Mouse (Mus musculus) hindbrain, embryonic 14.5 days (tissue): ENCODE measurements around the gene Spata5. TPM values are rescaled to one million over a fixed set of nuclear protein-coding genes. Genes with fewer than 3 reads are reported as not detected.

ENCODE experiments used
- ATAC-seq: fragments of 200-750 bp; cut with Nextera tagmentation; 2 replicates; pipeline ENCODE4 v1.8.0; 2017; ENCODE audit warnings: moderate number of reproducible peaks, mild to moderate bottlenecking, moderate TSS enrichment, moderate library complexity; ENCODE audit not compliant: low FRiP score
- DNase-seq: peaks from one replicate; pipeline ENCODE4 v3.0.0-alpha.2; 2015; ENCODE audit warnings: low spot score
- H3K27ac ChIP-seq: fragments of 300-500 bp; sonication (generic); 2 replicates; pipeline ENCODE4 v1.5.1; 2014; ENCODE audit warnings: mild to moderate bottlenecking, moderate library complexity
- H3K27me3 ChIP-seq: fragments of 300-500 bp; sonication (generic); 2 replicates; pipeline ENCODE4 v1.6.1; 2014; ENCODE audit warnings: mild to moderate bottlenecking, low read length, mixed read lengths; ENCODE audit not compliant: control insufficient read depth, insufficient read depth
- H3K36me3 ChIP-seq: fragments of 300-500 bp; sonication (generic); replicated peaks from 2 replicates; pipeline ENCODE4 v1.6.1; 2014; ENCODE audit not compliant: control insufficient read depth, insufficient read depth
- H3K4me1 ChIP-seq: fragments of 300-500 bp; sonication (generic); replicated peaks from 2 replicates; pipeline ENCODE4 v1.6.1; 2014; ENCODE audit warnings: antibody characterized with exemption, low read length, mixed read lengths; ENCODE audit not compliant: control insufficient read depth, insufficient read depth
- H3K4me2 ChIP-seq: fragments of 300-500 bp; sonication (generic); replicated peaks from 2 replicates; pipeline ENCODE4 v1.6.1; 2014; ENCODE audit warnings: mild to moderate bottlenecking, moderate library complexity
- H3K4me3 ChIP-seq: fragments of 300-500 bp; sonication (generic); replicated peaks from 2 replicates; pipeline ENCODE4 v1.5.1; 2014; ENCODE audit warnings: mild to moderate bottlenecking, low read length
- H3K9ac ChIP-seq: fragments of 300-500 bp; sonication (generic); 2 replicates; pipeline ENCODE4 v1.6.1; 2014
- H3K9me3 ChIP-seq: fragments of 300-500 bp; sonication (generic); 2 replicates; pipeline ENCODE4 v1.6.1; 2016; ENCODE audit warnings: low read length; ENCODE audit not compliant: control insufficient read depth
- WGBS: fragments of 180-500 bp; shearing (Covaris S2); extraction: QIAGEN DNeasy Blood & Tissue Kit; methylation state at CpG from one replicate; pipeline ENCODE4 v1.1.7; 2014; 5-methylcytosine and 5-hydroxymethylcytosine counted together
- polyA plus RNA-seq: library from polyadenylated mRNA; unstranded; fragments of >200 nt; fragmentation: Nextera tagmentation; extraction: Ambion mirVana; gene quantifications from 2 replicates; pipeline ENCODE4 v1.2.1, GENCODE M21; 2014

The Spata5 gene
- polyA plus RNA-seq, 1 experiment from 2014 or later, result 33.1 TPM

GRCm38 (mm10) chr3:37608926-37609325 is 189.2 kb downstream of the Spata5 start:
- no peaks in the 10 kb centered on the region for H3K27me3 ChIP-seq
- no peak overlapping the region for H3K4me3 ChIP-seq
- H3K36me3 ChIP-seq, result no peaks in the 10 kb centered on the region
- WGBS, result 91% methylated on average over 4 of the region's 4 CpGs
- H3K4me2 ChIP-seq, result no peak overlapping the region
- no peaks in the 10 kb centered on the region for H3K9me3 ChIP-seq
- no peak overlapping the region for H3K27ac ChIP-seq
- peaks cover 9% of the 10 kb centered on the region; the same call in 1 of the 2 replicates for H3K4me1 ChIP-seq
- no peak overlapping the region for H3K9ac ChIP-seq
- no peak for ATAC-seq
- no peak for DNase-seq

GRCm38 (mm10) chr3:37610670-37611069 is 191.0 kb downstream of the Spata5 start:
- 94% methylated on average over 2 of the region's 2 CpGs for WGBS
- no peaks in the 10 kb centered on the region for H3K9me3 ChIP-seq

GRCm38 (mm10) chr3:37613722-37614121 is 194.0 kb downstream of the Spata5 start:
- Histone ChIP-seq H3K27ac (no peak overlapping the region), H3K4me3 (no peak overlapping the region), H3K27me3 (no peaks in the 10 kb centered on the region), H3K4me2 (no peak overlapping the region), H3K9ac (no peak overlapping the region), H3K9me3 (no peaks in the 10 kb centered on the region), H3K36me3 (no peaks in the 10 kb centered on the region), H3K4me1 (no peaks in the 10 kb centered on the region)
- no peak for ATAC-seq
- DNase-seq, result no peak
- 58% methylated on average over 10 of the region's 10 CpGs for WGBS

More at GRCm38 (mm10) chr3:37610670-37611069, 191.0 kb downstream of the Spata5 start:
- DNase-seq (no peak), ATAC-seq (no peak)
- Histone ChIP-seq H3K9ac (no peak overlapping the region), H3K27ac (no peak overlapping the region), H3K36me3 (no peaks in the 10 kb centered on the region), H3K4me3 (no peak overlapping the region), H3K4me2 (no peak overlapping the region), H3K27me3 (no peaks in the 10 kb centered on the region), H3K4me1 (0 out of 2 replicates have a peak, but pooled peaks cover 2% of the 10 kb centered on the region)

GRCm38 (mm10) chr3:37614878-37615650 is 195.4 kb downstream of the Spata5 start:
- Histone ChIP-seq H3K9me3 (no peaks in the 10 kb centered on the region), H3K4me3 (no peak overlapping the region), H3K27me3 (no peaks in the 10 kb centered on the region), H3K4me2 (no peak overlapping the region), H3K36me3 (no peaks in the 10 kb centered on the region), H3K27ac (no peak overlapping the region), H3K9ac (no peak overlapping the region), H3K4me1 (no peaks in the 10 kb centered on the region)
- no peak for DNase-seq
- ATAC-seq, result no peak
- WGBS, result 89% methylated on average over 10 of the region's 10 CpGs

- WGBS, result 65% methylated on average over 21 of the region's 21 CpGs
Measured at GRCm38 (mm10) chr3:37616586-37617547, 197.2 kb downstream of the Spata5 start.

More at GRCm38 (mm10) chr3:37616586-37617547, 197.2 kb downstream of the Spata5 start:
- ATAC-seq, result no peak
- Histone ChIP-seq H3K9me3 (no peaks in the 10 kb centered on the region), H3K4me2 (no peak overlapping the region), H3K9ac (no peak overlapping the region), H3K4me1 (no peaks in the 10 kb centered on the region), H3K4me3 (no peak overlapping the region), H3K27me3 (no peaks in the 10 kb centered on the region), H3K36me3 (no peaks in the 10 kb centered on the region), H3K27ac (no peak overlapping the region)
- no peak for DNase-seq

Other genes with a start within 250 kb of the Spata5 start
- gene Il21, start 187.3 kb upstream of the Spata5 start, polyA plus RNA-seq, result not detected in 2 replicates
- 5.1 and 5.4 TPM in 2 replicates for gene Bbs12, start 107.3 kb upstream of the Spata5 start, polyA plus RNA-seq
- gene Cetn4, start 107.2 kb upstream of the Spata5 start, polyA plus RNA-seq, result 1.5 and 1.7 TPM in 2 replicates
- gene Fgf2, start 71.5 kb upstream of the Spata5 start, polyA plus RNA-seq, result 1.1 and 1.5 TPM in 2 replicates
- gene Nudt6, start 315 bp downstream of the Spata5 start, polyA plus RNA-seq, result 6.8 and 8.7 TPM in 2 replicates
- gene Spry1, start 220.1 kb downstream of the Spata5 start, polyA plus RNA-seq, result 5.8 and 6.7 TPM in 2 replicates